Comparison of ENCODE assay signal across 18 mouse cellular contexts in genomic region chr10:96626120-96626750, GRCm38 (mm10). TPM values are rescaled to one million over a fixed set of nuclear protein-coding genes. Genes with fewer than 3 reads are reported as not detected.
DNase-seq lines count a peak whose midpoint lies in the region; ATAC-seq and TF ChIP-seq lines count a peak whose summit lies in the region.
"Had no signal": no experiment of that assay in that cellular context is flagged by ENCODE, and none has a peak within 500 bp of the region (broad histone marks: within the 10 kb centered on the region; RNA-seq: fewer than 3 reads in every experiment).

No protein-coding gene starts in this region.

- TF ChIP-seq CTCF in hindbrain, postnatal 0 days (IDR thresholded peaks at IDR 0.05; ENCODE audit: low read depth): no peak

- 0 out of 2 replicates have a peak, but pooled peaks cover 7% of the 10 kb centered on the region for H3K36me3 ChIP-seq in hindbrain, postnatal 0 days (ENCODE audit: insufficient read depth, low read length)
- no peaks in the 10 kb centered on the region for H3K36me3 ChIP-seq in hindbrain, embryonic 16.5 days (ENCODE audit: control insufficient read depth, insufficient read depth, low read length)
- peaks cover 24% of the 10 kb centered on the region for H3K36me3 ChIP-seq in myocyte (ENCODE audit: control insufficient read depth, insufficient read depth)
- H3K36me3 ChIP-seq: liver, embryonic 13.5 days had no signal

- peaks cover 26% of the 10 kb centered on the region for H3K4me1 ChIP-seq in hindbrain, postnatal 0 days (ENCODE audit: insufficient read depth, low read length)
- peaks cover 37% of the 10 kb centered on the region for H3K4me1 ChIP-seq in hindbrain, embryonic 16.5 days (ENCODE audit: control insufficient read depth, insufficient read depth, low read depth, low read length)

- peaks cover 87% of the 10 kb centered on the region for H3K79me2 ChIP-seq in myocyte (ENCODE audit: control insufficient read depth, insufficient read depth)

- DNase-seq in cerebellum, adult 9-10 months: peak; percentile 31
- no peak for DNase-seq in cerebellum, postnatal 10 days
- no peak for DNase-seq in hindbrain, postnatal 0 days (ENCODE audit: low spot score)
- peak; percentile 19 for DNase-seq in CD4-positive helper T cell, adult 2 months (ENCODE audit: low read depth, low spot score)
- no peak for DNase-seq in kidney, postnatal 14 days
- DNase-seq in left cerebral cortex, adult 11 months (ENCODE audit: low spot score): no peak
- DNase-seq: adrenal gland, adult 8-10 months; kidney, adult 8-10 months; kidney, postnatal 25 days; layer of hippocampus, postnatal 36 days; lung, adult 2 months; thymus, adult 2 months; thymus, postnatal 4 days had no signal

- no peaks in the 10 kb centered on the region for H3K27me3 ChIP-seq in hindbrain, postnatal 0 days (ENCODE audit: insufficient read depth, low read length)
- H3K27me3 ChIP-seq in hindbrain, embryonic 16.5 days (replicated peaks; ENCODE audit: control insufficient read depth, insufficient read depth, low read length): no peaks in the 10 kb centered on the region
- H3K27me3 ChIP-seq in myocyte (ENCODE audit: control insufficient read depth, insufficient read depth, insufficient read length): no peaks in the 10 kb centered on the region
- H3K27me3 ChIP-seq: embryonic facial prominence, embryonic 15.5 days; liver, embryonic 13.5 days had no signal

- no peak overlapping the region for H3K27ac ChIP-seq in hindbrain, postnatal 0 days
- no peak overlapping the region for H3K27ac ChIP-seq in hindbrain, embryonic 16.5 days (ENCODE audit: low read depth, low read length)
- H3K27ac ChIP-seq: embryonic facial prominence, embryonic 15.5 days; layer of hippocampus, adult 2 months; liver, embryonic 13.5 days had no signal

- H3K9ac ChIP-seq in hindbrain, postnatal 0 days (replicated peaks; ENCODE audit: low read length): no peak overlapping the region
- no peak overlapping the region for H3K9ac ChIP-seq in hindbrain, embryonic 16.5 days (ENCODE audit: low read depth, low read length)
- H3K9ac ChIP-seq: embryonic facial prominence, embryonic 15.5 days; liver, embryonic 13.5 days had no signal

- no peak for TF ChIP-seq POLR2A in myocyte (IDR thresholded peaks at IDR 0.05; ENCODE audit: insufficient read length, low read depth)

- 94% methylated on average over 10 of the region's 10 CpGs for WGBS in hindbrain, postnatal 0 days
- WGBS in hindbrain, embryonic 16.5 days: 96% methylated on average over 10 of the region's 10 CpGs

- H3K4me2 ChIP-seq in hindbrain, postnatal 0 days (ENCODE audit: low read depth, low read length): peak overlapping the region; percentile 83; the same call in 1 of the 2 replicates
- H3K4me2 ChIP-seq in hindbrain, embryonic 16.5 days (ENCODE audit: low read length): no peak overlapping the region
- no peak overlapping the region for H3K4me2 ChIP-seq in myocyte (ENCODE audit: low read depth)
- H3K4me2 ChIP-seq: embryonic facial prominence, embryonic 15.5 days; liver, embryonic 13.5 days had no signal

- no peaks in the 10 kb centered on the region for H3K9me3 ChIP-seq in hindbrain, postnatal 0 days (ENCODE audit: low read length)
- no peaks in the 10 kb centered on the region for H3K9me3 ChIP-seq in hindbrain, embryonic 16.5 days (ENCODE audit: control insufficient read depth, low read length)
- H3K9me3 ChIP-seq: embryonic facial prominence, embryonic 15.5 days; liver, embryonic 13.5 days had no signal

- no peak overlapping the region for H3K4me3 ChIP-seq in hindbrain, postnatal 0 days (ENCODE audit: low read length)
- no peak overlapping the region for H3K4me3 ChIP-seq in hindbrain, embryonic 16.5 days (ENCODE audit: low read length)
- H3K4me3 ChIP-seq in myocyte: no peak overlapping the region
- H3K4me3 ChIP-seq: embryonic facial prominence, embryonic 15.5 days; layer of hippocampus, adult 2 months; liver, embryonic 13.5 days had no signal

- H3ac ChIP-seq in myocyte (ENCODE audit: control insufficient read depth, insufficient read length): no peak overlapping the region

- no peak for ATAC-seq in hindbrain, postnatal 0 days
- ATAC-seq in hindbrain, embryonic 16.5 days: no peak

TF ChIP-seq in myocyte, 11 proteins besides CTCF, POLR2A, EP300 and RAD21:
- TF ChIP-seq MYOD1 (IDR thresholded peaks at IDR 0.05; ENCODE audit: control insufficient read depth in 1 of 3, insufficient read length in 2 of 3, low read depth in 2 of 3) (peak; percentile 25 to 77 (median 76)), TCF12 (IDR thresholded peaks at IDR 0.05; ENCODE audit: insufficient read depth, poor library complexity, severe bottlenecking) (peak; percentile 21), USF1 (IDR thresholded peaks at IDR 0.05; ENCODE audit: low read depth) (no peak), MYOG (IDR thresholded peaks at IDR 0.05; ENCODE audit: control insufficient read depth in 1 of 3, insufficient read depth in 1 of 3, insufficient read length in 2 of 3, low read depth in 2 of 3) (peak in 1 of 3 experiments; percentile 74), POLR2AphosphoS2 (IDR thresholded peaks at IDR 0.05; ENCODE audit: insufficient read length, low read depth) (no peak)

RNA-seq across cellular contexts. Expression of gene Btg1, which starts 9.4 kb away (rescaled TPM):
- 18.7 and 18.9 TPM in 2 replicates for total RNA-seq in hindbrain, postnatal 0 days (2014; rRNA removed)
- polyA plus RNA-seq in hindbrain, postnatal 0 days (2015; fragmentation: Nextera tagmentation; extraction: Ambion mirVana): 28.6 and 29.7 TPM in 2 replicates
- 34.8 and 41.1 TPM in 2 replicates for polyA plus RNA-seq in hindbrain, embryonic 16.5 days (2015; fragmentation: Nextera tagmentation; extraction: Ambion mirVana)
- 49.9 TPM for polyA plus RNA-seq in myocyte (2012; fragmentation: generic; extraction: Trizol)

Comparison
In these comparisons a context has a peak if more than half of its experiments do, and no peak if none do; other contexts are left out.
1. DNase-seq: peak in cerebellum, adult 9-10 months (single experiment) and CD4-positive helper T cell, adult 2 months (single experiment); none in cerebellum, postnatal 10 days (0 of 2), hindbrain, postnatal 0 days (single experiment), kidney, postnatal 14 days (single experiment) and left cerebral cortex, adult 11 months (single experiment).